Mouse (Mus musculus) T-helper 1 cell (primary cell): ENCODE results near the gene Ttn.

ENCODE experiments used
- in situ Hi-C: fragments of 300-600 bp; cut with MboI, MseI; formaldehyde crosslinking; loops from one replicate; pipeline ENCODE4 v1.15.1; 2025; ENCODE audit warnings: high pct_unique_total_duplicates

Gene Ttn

GRCm38 (mm10) chr2:76714984-76715383, 267.4 kb downstream of the Ttn start:
- in situ Hi-C loops: no loop called here

GRCm38 (mm10) chr2:76708512-76708911, 273.8 kb downstream of the Ttn start:
- in situ Hi-C loops: no loop called here

- in situ Hi-C loops: no loop called here
Measured at GRCm38 (mm10) chr2:76705655-76706054, 276.7 kb downstream of the Ttn start.

- in situ Hi-C loops: no loop called here
Measured at GRCm38 (mm10) chr2:76702751-76703150, 279.6 kb downstream of the Ttn start.

GRCm38 (mm10) chr2:76702188-76702587, 280.2 kb downstream of the Ttn start:
- in situ Hi-C loops: no loop called here

GRCm38 (mm10) chr2:76695290-76695689, 287.1 kb downstream of the Ttn start:
- in situ Hi-C loops: loop anchor here (10.0 kb wide), 1 partner anchor 1640 kb away; no protein-coding TSS in a partner anchor

GRCm38 (mm10) chr2:76693765-76694164, 288.6 kb downstream of the Ttn start:
- in situ Hi-C loops: loop anchor here (10.0 kb wide), 1 partner anchor 1639 kb away; no protein-coding TSS in a partner anchor

- in situ Hi-C loops: loop anchor here (10.0 kb wide), 1 partner anchor 1636 kb away; no protein-coding TSS in a partner anchor
Measured at GRCm38 (mm10) chr2:76690436-76691204, 291.7 kb downstream of the Ttn start.

- in situ Hi-C loops: loop anchor here (10.0 kb wide), 2 partner anchors 1247 to 1403 kb away; no protein-coding TSS in a partner anchor
Measured at GRCm38 (mm10) chr2:76688162-76688561, 294.2 kb downstream of the Ttn start.

GRCm38 (mm10) chr2:76687608-76688007, 294.7 kb downstream of the Ttn start:
- in situ Hi-C loops: loop anchor here (10.0 kb wide), 2 partner anchors 1247 to 1403 kb away; no protein-coding TSS in a partner anchor

- in situ Hi-C loops: loop anchor here (10.0 kb wide), 2 partner anchors 1248 to 1402 kb away; no protein-coding TSS in a partner anchor
Measured at GRCm38 (mm10) chr2:76686986-76687385, 295.4 kb downstream of the Ttn start.

GRCm38 (mm10) chr2:76682301-76682700, 300.0 kb downstream of the Ttn start:
- in situ Hi-C loops: loop anchor here (10.0 kb wide), 2 partner anchors 1252 to 1398 kb away; no protein-coding TSS in a partner anchor

GRCm38 (mm10) chr2:76676401-76677226, 305.7 kb downstream of the Ttn start:
- in situ Hi-C loops: no loop called here

GRCm38 (mm10) chr2:76675949-76676348, 306.4 kb downstream of the Ttn start:
- in situ Hi-C loops: no loop called here

GRCm38 (mm10) chr2:76675451-76675850, 306.9 kb downstream of the Ttn start:
- in situ Hi-C loops: no loop called here

GRCm38 (mm10) chr2:76674725-76675427, 307.5 kb downstream of the Ttn start, which contains the start of gene Plekha3:
Gene Plekha3 (plus strand): TSS chr2:76675281.
- in situ Hi-C loops: loop anchor here (5.0 kb wide), 1 partner anchor 592 kb away; no protein-coding TSS in a partner anchor

GRCm38 (mm10) chr2:76673472-76674081, 308.8 kb downstream of the Ttn start:
- in situ Hi-C loops: loop anchor here (5.0 kb wide), 1 partner anchor 594 kb away; no protein-coding TSS in a partner anchor

GRCm38 (mm10) chr2:76672966-76673392, 309.4 kb downstream of the Ttn start, which contains the start of gene Fkbp7:
Gene Fkbp7 (minus strand): TSS chr2:76673116.
- in situ Hi-C loops: loop anchor here (5.0 kb wide), 1 partner anchor 594 kb away; no protein-coding TSS in a partner anchor

GRCm38 (mm10) chr2:76672134-76672745, 310.1 kb downstream of the Ttn start:
- in situ Hi-C loops: loop anchor here (5.0 kb wide), 1 partner anchor 595 kb away; no protein-coding TSS in a partner anchor

- in situ Hi-C loops: loop anchor here (5.0 kb wide), 1 partner anchor 596 kb away; no protein-coding TSS in a partner anchor
Measured at GRCm38 (mm10) chr2:76671641-76672040, 310.7 kb downstream of the Ttn start.
